Mouse (Mus musculus) hematopoietic stem cell, adult 5-6 weeks (primary cell): ENCODE measurements at regions not wholly inside any gene's neighbourhood (a gene's known extent, or its start where the extent isn't known, plus 50 kb on each side); places are given as distances from the start of the nearest gene placed in this dataset.
"Not testable (repeated sequence)": the region's sequence is repeated elsewhere in the genome, so short reads cannot be mapped to it uniquely, and the experiment has no call there.

Experiments used
- ATAC-seq, 2 experiments: fragments of 125-278 bp in 1 of 2; replicated peaks in 1 of 2; 2 replicates each; pipeline ENCODE4 v1.8.0; 2016 to 2017; ENCODE audit warnings: inconsistent platforms in 2 of 2, mild to moderate bottlenecking in 2 of 2, moderate number of reproducible peaks in 2 of 2, low read depth in 1 of 2, moderate TSS enrichment in 1 of 2; ENCODE audit not compliant: low FRiP score in 2 of 2, poor library complexity in 2 of 2, severe bottlenecking in 2 of 2, insufficient read depth in 1 of 2, low TSS enrichment in 1 of 2

- no peak for ATAC-seq
These were observed 166.3 kb upstream of the Rgma start for GRCm38 (mm10) chr7:73208817-73209602.

GRCm38 (mm10) chr7:73210078-73210477 is 165.2 kb upstream of the Rgma start:
- no peak for ATAC-seq

GRCm38 (mm10) chr7:73222237-73222915 is 152.9 kb upstream of the Rgma start:
- ATAC-seq: no peak

- ATAC-seq: no peak
These were observed 152.3 kb upstream of the Rgma start for GRCm38 (mm10) chr7:73222929-73223512.

GRCm38 (mm10) chr7:73233539-73234158 is 141.7 kb upstream of the Rgma start:
- no peak for ATAC-seq

- ATAC-seq: no peak
These were observed 136.8 kb upstream of the Rgma start for GRCm38 (mm10) chr7:73238486-73238885.

- no peak for ATAC-seq
These were observed 131.5 kb upstream of the Rgma start for GRCm38 (mm10) chr7:73243591-73244355.

- no peak for ATAC-seq
These were observed 129.9 kb upstream of the Rgma start for GRCm38 (mm10) chr7:73245431-73245830.

GRCm38 (mm10) chr7:73250593-73250992 is 124.7 kb upstream of the Rgma start:
- no peak for ATAC-seq

- no peak for ATAC-seq
These were observed 124.0 kb upstream of the Rgma start for GRCm38 (mm10) chr7:73251187-73251740.

GRCm38 (mm10) chr7:73254972-73255371 is 120.3 kb upstream of the Rgma start:
- not testable (repeated sequence) for ATAC-seq

GRCm38 (mm10) chr7:73260140-73260539 is 115.2 kb upstream of the Rgma start:
- no peak for ATAC-seq

- ATAC-seq: no peak
These were observed 113.6 kb upstream of the Rgma start for GRCm38 (mm10) chr7:73261750-73262149.

GRCm38 (mm10) chr7:73262526-73262925 is 112.8 kb upstream of the Rgma start:
- no peak for ATAC-seq

- no peak for ATAC-seq
These were observed 105.7 kb upstream of the Rgma start for GRCm38 (mm10) chr7:73269626-73270025.

GRCm38 (mm10) chr7:73272787-73273186 is 102.5 kb upstream of the Rgma start:
- ATAC-seq: no peak

GRCm38 (mm10) chr7:73275814-73276271 is 99.5 kb upstream of the Rgma start:
- no peak for ATAC-seq
